Mouse (Mus musculus) C2C12 (cell line): Measurements from ENCODE around the gene Top3a. TPM values are rescaled to one million over a fixed set of nuclear protein-coding genes. Genes with fewer than 3 reads are reported as not detected.

Experiments used
- H3K27me3 ChIP-seq: one replicate; pipeline ENCODE4 v1.6.1; 2011; ENCODE audit not compliant: control insufficient read depth, insufficient read depth, insufficient read length
- H3K36me3 ChIP-seq: one replicate; pipeline ENCODE4 v1.6.1; 2011; ENCODE audit not compliant: control insufficient read depth, insufficient read depth
- H3K4me3 ChIP-seq: one replicate; pipeline ENCODE4 v1.5.1; 2011; ENCODE audit warnings: mild to moderate bottlenecking, control low read depth; ENCODE audit not compliant: poor library complexity, insufficient read depth, severe bottlenecking
- H3K79me2 ChIP-seq: one replicate; pipeline ENCODE4 v1.6.1; 2011; ENCODE audit not compliant: control insufficient read depth, insufficient read depth
- H3K79me3 ChIP-seq: one replicate; pipeline ENCODE4 v1.6.1; 2011; ENCODE audit warnings: low read depth, control low read depth
- H3ac ChIP-seq: one replicate; pipeline ENCODE3; 2011; ENCODE audit warnings: low read depth; ENCODE audit not compliant: control insufficient read depth, insufficient read length
- CEBPB ChIP-seq: IDR thresholded peaks from one replicate; pipeline ENCODE4 v1.6.1; 2011; ENCODE audit warnings: low read depth, mild to moderate bottlenecking, control low read depth, moderate library complexity
- CTCF ChIP-seq: IDR thresholded peaks from one replicate; pipeline ENCODE4 v1.5.1; 2011; ENCODE audit not compliant: control insufficient read depth, insufficient read depth, insufficient read length
- FOSL1 ChIP-seq: IDR thresholded peaks from one replicate; pipeline ENCODE4 v1.8.0; 2011; ENCODE audit warnings: mild to moderate bottlenecking, low read length; ENCODE audit not compliant: poor library complexity, insufficient read depth, severe bottlenecking
- MAX ChIP-seq: IDR thresholded peaks from one replicate; pipeline ENCODE4 v1.6.1; 2011; ENCODE audit warnings: mild to moderate bottlenecking, control low read depth
- MYOD1 ChIP-seq: IDR thresholded peaks from one replicate; pipeline ENCODE4 v1.6.1; 2011; ENCODE audit warnings: low read depth; ENCODE audit not compliant: control insufficient read depth, insufficient read length
- MYOG ChIP-seq: IDR thresholded peaks from one replicate; pipeline ENCODE4 v1.6.1; 2011; ENCODE audit not compliant: control insufficient read depth, insufficient read length; ENCODE audit errors: extremely low read depth
- USF1 ChIP-seq: IDR thresholded peaks from one replicate; pipeline ENCODE4 v1.6.1; 2011; ENCODE audit warnings: low read depth, mild to moderate bottlenecking, control low read depth, moderate library complexity
- polyA plus RNA-seq: library from polyadenylated mRNA; unstranded; fragments of >200 nt; fragmentation: generic; extraction: Trizol; gene quantifications from one replicate; pipeline ENCODE4 v1.2.1, GENCODE M21; 2012; ENCODE audit warnings: missing spikeins

Top3a gene
- polyA plus RNA-seq, 1 experiment = 8.4 TPM

DNA sequence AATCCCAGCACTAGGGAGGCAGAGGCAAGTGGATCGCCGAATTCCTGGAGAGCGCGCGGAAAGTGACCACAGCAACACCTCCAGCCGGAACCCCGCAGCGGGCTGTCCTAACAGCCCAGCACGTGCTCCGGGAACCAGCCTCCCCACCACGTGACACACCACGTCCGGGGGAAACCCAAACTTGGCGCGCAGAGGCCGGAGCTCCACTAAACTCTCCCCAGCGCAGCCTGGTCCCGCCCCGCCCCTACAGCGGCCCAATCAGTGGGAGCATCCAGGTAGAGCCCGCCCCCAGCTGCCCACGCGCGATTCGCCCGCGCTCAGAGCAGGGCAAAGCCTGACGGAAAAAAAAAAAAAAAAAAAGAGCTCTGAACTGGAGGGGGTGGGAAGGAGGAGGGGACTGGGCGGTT is 33.9 kb upstream of the Top3a start:
- Histone ChIP-seq H3K79me2 (peaks cover 48% of the 10 kb centered on the region), H3K36me3 (peaks cover 12% of the 10 kb centered on the region), H3K4me3 (peak overlapping the region; percentile 55), H3K79me3 (peaks cover 32% of the 10 kb centered on the region), H3K27me3 (no peaks in the 10 kb centered on the region), H3ac (peak overlapping the region; percentile 39)
- TF ChIP-seq CTCF (no peak), MYOG (no peak), FOSL1 (no peak), USF1 (peak; percentile 98), MYOD1 (no peak), CEBPB (no peak), MAX (peak; percentile 99)

DNA sequence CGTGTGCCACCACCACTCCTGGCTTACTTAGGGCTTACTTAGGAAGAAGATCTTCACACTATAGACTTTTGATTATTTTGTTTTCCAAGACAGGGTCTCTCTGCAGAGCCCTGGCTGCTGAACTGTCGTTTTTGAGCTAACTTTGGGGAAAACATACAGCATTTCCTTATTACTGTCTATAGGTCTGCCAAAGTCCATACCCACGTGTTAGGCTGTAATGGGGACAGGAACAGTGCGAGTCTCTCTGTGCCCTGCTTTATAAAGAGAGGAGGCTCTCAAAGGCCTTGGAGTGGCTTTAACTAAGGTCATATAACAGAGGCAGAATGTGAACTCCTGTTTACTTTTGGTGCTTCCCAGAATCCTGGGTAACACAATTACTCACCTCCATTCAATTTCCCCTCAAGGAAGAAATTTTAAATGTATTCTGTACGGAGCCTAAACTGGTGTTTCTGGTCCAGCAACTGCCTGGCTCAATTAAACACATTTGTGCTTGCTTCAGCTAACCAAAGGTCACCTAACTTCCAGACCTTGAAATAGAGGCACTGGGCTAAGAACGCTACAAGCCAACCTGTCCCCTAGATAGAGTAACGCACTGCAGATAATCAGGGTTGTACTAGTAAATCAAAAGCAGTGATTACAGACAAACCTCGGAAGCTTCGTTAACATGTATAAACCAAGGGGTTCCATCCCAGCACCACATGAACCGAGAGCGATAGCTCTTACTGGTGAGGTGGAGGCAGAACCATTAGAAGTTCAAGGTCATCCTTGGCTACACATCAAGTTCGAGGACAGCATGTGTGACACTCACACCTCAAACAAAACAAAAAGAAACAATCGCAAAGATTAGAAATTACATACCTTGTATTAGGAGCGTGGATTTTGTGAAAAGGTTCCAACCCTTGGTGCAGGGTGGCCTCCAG is 33.1 kb upstream of the Top3a start:
- Histone ChIP-seq H3K4me3 (peak overlapping the region; percentile 55), H3K27me3 (no peaks in the 10 kb centered on the region), H3K79me3 (peaks cover 32% of the 10 kb centered on the region), H3ac (peak overlapping the region; percentile 41), H3K79me2 (peaks cover 52% of the 10 kb centered on the region), H3K36me3 (peaks cover 15% of the 10 kb centered on the region)
- TF ChIP-seq USF1 (no peak), FOSL1 (no peak), MYOG (no peak), CEBPB (no peak), MYOD1 (no peak), MAX (no peak), CTCF (no peak)

DNA sequence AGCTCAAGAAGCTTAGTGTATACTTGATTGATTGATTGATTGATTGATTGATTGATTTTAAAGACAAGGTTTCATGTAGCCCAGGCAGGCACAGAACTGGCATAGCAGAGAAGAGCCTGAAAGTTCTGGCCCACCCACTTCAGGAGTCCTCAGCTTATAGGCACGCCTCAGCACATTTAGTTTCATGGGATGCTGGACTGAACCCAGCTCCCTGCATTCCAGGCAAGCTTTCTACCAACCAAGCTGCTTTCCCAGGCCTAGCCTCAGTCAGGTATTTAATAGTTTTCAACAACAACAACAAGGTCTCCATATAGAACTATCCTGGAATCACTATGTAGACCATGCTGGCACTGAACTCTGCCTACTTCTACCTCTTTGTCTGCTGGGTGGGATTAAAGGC is 32.4 kb upstream of the Top3a start:
- Histone ChIP-seq H3K27me3 (no peaks in the 10 kb centered on the region), H3K4me3 (no peak overlapping the region), H3K79me2 (peaks cover 52% of the 10 kb centered on the region), H3K36me3 (peaks cover 15% of the 10 kb centered on the region), H3K79me3 (peaks cover 32% of the 10 kb centered on the region), H3ac (no peak overlapping the region)
- TF ChIP-seq MAX = no peak
- TF ChIP-seq FOSL1 = no peak
- no peak for TF ChIP-seq MYOG
- TF ChIP-seq MYOD1 = no peak

DNA sequence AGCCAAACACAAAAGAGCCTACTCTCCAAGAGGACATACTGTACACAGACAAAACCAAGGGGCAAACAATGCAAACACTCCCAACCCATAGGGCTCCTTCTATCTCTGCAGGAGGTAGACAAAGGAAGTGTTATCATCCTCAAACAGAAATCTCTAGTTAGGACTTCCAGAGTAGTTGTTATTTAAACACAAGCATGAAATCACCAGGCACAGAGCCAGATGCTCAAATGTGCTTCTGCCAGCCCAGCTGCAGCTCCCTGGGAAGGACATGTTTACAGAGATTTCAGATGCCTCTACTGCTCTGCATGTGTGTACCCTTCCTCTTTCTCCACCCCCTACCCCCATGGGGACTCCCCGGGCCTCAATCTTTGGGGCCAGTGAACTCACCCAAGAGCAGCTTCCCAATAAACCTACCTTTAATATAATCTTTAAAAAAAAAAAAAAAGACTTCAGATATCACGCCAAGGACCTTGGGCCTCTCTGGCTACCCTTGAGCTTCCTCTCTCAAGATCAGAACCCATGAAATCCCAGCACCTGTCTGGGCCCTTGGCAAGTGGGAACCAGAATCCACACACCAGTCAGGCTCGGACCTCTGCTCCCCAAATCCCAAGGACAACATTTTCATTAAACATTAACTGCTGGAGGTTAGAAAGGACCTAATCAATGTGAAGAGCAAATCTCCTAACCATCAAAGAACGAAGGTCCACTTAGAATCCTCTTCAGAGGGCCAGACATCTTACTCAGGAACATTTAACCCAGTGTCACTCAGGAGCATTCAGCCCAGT is 31.3 kb upstream of the Top3a start:
- Histone ChIP-seq H3K36me3 (peaks cover 15% of the 10 kb centered on the region), H3K27me3 (no peaks in the 10 kb centered on the region), H3K79me2 (peaks cover 52% of the 10 kb centered on the region), H3K4me3 (no peak overlapping the region), H3K79me3 (peaks cover 32% of the 10 kb centered on the region), H3ac (no peak overlapping the region)
- no peak for TF ChIP-seq USF1
- TF ChIP-seq CEBPB = no peak
- no peak for TF ChIP-seq CTCF
- TF ChIP-seq MYOG = no peak
- TF ChIP-seq FOSL1 = no peak
- no peak for TF ChIP-seq MAX
- TF ChIP-seq MYOD1 = no peak

DNA sequence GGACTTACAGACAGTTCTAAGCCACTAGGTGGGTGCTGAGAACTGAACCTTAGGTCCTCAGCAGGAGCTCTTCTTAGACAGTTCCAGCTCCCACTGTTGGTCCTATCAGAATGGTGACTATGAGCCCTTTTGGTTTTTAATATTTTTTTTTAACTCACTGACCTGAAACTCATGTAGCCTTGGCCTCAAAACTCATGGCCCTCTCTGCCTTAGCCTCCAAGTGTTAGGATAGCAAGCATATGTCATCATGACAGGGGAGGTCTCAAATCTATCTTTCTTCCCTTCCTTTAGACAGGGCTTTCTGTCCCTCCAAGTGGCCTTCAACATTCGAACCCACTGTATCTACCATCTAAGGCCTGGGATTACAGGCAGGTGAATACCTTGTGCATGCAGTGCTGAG is 23.7 kb upstream of the Top3a start:
- Histone ChIP-seq H3ac (no peak overlapping the region), H3K4me3 (no peak overlapping the region), H3K79me3 (no peaks in the 10 kb centered on the region), H3K36me3 (peaks cover 53% of the 10 kb centered on the region), H3K27me3 (no peaks in the 10 kb centered on the region), H3K79me2 (peaks cover 2% of the 10 kb centered on the region)
- TF ChIP-seq CTCF (no peak), CEBPB (no peak), MAX (no peak), MYOG (no peak), MYOD1 (no peak), USF1 (no peak), FOSL1 (no peak)
